Mouse (Mus musculus) olfactory bulb, adult 2 months (tissue): ENCODE measurements around the gene Gm21860. TPM values are rescaled to one million over a fixed set of nuclear protein-coding genes. Genes with fewer than 3 reads are reported as not detected.
"Not testable (repeated sequence)": the region's sequence is repeated elsewhere in the genome, so short reads cannot be mapped to it uniquely, and the experiment has no call there.

Source experiments
- H3K27ac ChIP-seq: fragments of 200-500 bp; 2 replicates; pipeline ENCODE4 v1.5.1; 2012; ENCODE audit warnings: low read depth, low read length; ENCODE audit not compliant: insufficient read depth
- H3K4me1 ChIP-seq: fragments of 200-500 bp; 2 replicates; pipeline ENCODE4 v1.6.1; 2012; ENCODE audit warnings: low read length; ENCODE audit not compliant: control insufficient read depth, insufficient read depth
- H3K4me3 ChIP-seq: fragments of 200-500 bp; 2 replicates; pipeline ENCODE4 v1.5.1; 2012; ENCODE audit warnings: mild to moderate bottlenecking, low read depth, low read length, moderate library complexity; ENCODE audit not compliant: insufficient read depth
- WGBS: fragments of 180-500 bp; shearing (Covaris S2); methylation state at CpG from one replicate; pipeline ENCODE4 v1.1.7; 2018; 5-methylcytosine and 5-hydroxymethylcytosine counted together
- polyA plus RNA-seq: library from polyadenylated mRNA; stranded (reverse); fragments of >200 nt; gene quantifications from 2 replicates; pipeline ENCODE4 v1.2.4, GENCODE M21; 2012; ENCODE audit warnings: low replicate concordance; ENCODE audit not compliant: missing spikeins, insufficient read depth, insufficient read length

The Gm21860 gene
- polyA plus RNA-seq, 1 experiment, result not detected

GRCm38 (mm10) chrY:90717496-90717895 is 37.1 kb downstream of the Gm21860 start:
- H3K4me3 ChIP-seq, H3K4me1 ChIP-seq, H3K27ac ChIP-seq: not testable (repeated sequence)
- WGBS, result 73% methylated on average over 7 of the region's 7 CpGs

Other genes with a start within 250 kb of the Gm21860 start
- gene Gm47283, start 29.9 kb upstream of the Gm21860 start, polyA plus RNA-seq, result not detected in 2 replicates
- gene Gm21748, start 84.4 kb upstream of the Gm21860 start, polyA plus RNA-seq, result not detected in 2 replicates